Mouse (Mus musculus) kidney, embryonic 14.5 days (tissue): ENCODE data around the gene Vmn2r84. TPM values are rescaled to one million over a fixed set of nuclear protein-coding genes. Genes with fewer than 3 reads are reported as not detected.

Source experiments
- ATAC-seq: fragments of 200-750 bp; cut with Nextera tagmentation; 2 replicates; pipeline ENCODE4 v1.8.0; 2017; ENCODE audit warnings: moderate number of reproducible peaks, mild to moderate bottlenecking, moderate TSS enrichment, moderate library complexity; ENCODE audit not compliant: low FRiP score, low TSS enrichment
- H3K27ac ChIP-seq: fragments of 300-500 bp; sonication (generic); 2 replicates; pipeline ENCODE4 v1.5.1; 2014; ENCODE audit warnings: low read depth, mild to moderate bottlenecking, low read length, moderate library complexity, mixed read lengths
- H3K27me3 ChIP-seq: fragments of 300-500 bp; sonication (generic); 2 replicates; pipeline ENCODE4 v1.6.1; 2014; ENCODE audit warnings: mild to moderate bottlenecking, low read length; ENCODE audit not compliant: control insufficient read depth, insufficient read depth
- H3K36me3 ChIP-seq: fragments of 300-500 bp; sonication (generic); 2 replicates; pipeline ENCODE4 v1.6.1; 2014; ENCODE audit warnings: low read length, mixed read lengths; ENCODE audit not compliant: control insufficient read depth, insufficient read depth
- H3K4me1 ChIP-seq: fragments of 300-500 bp; sonication (generic); 2 replicates; pipeline ENCODE4 v1.6.1; 2014; ENCODE audit warnings: low read length, mixed read lengths; ENCODE audit not compliant: control insufficient read depth, insufficient read depth
- H3K4me2 ChIP-seq: fragments of 300-500 bp; sonication (generic); replicated peaks from 2 replicates; pipeline ENCODE4 v1.6.1; 2014; ENCODE audit warnings: low read depth, mild to moderate bottlenecking, low read length
- H3K4me3 ChIP-seq: fragments of 300-500 bp; sonication (generic); 2 replicates; pipeline ENCODE4 v1.5.1; 2014; ENCODE audit warnings: mild to moderate bottlenecking, low read length
- H3K9ac ChIP-seq: fragments of 300-500 bp; sonication (generic); 2 replicates; pipeline ENCODE4 v1.6.1; 2014; ENCODE audit warnings: low read depth, mild to moderate bottlenecking, low read length, moderate library complexity
- H3K9me3 ChIP-seq: fragments of 300-500 bp; sonication (generic); 2 replicates; pipeline ENCODE4 v1.6.1; 2016; ENCODE audit warnings: low read length; ENCODE audit not compliant: control insufficient read depth
- WGBS: fragments of 180-500 bp; shearing (Covaris S2); extraction: QIAGEN DNeasy Blood & Tissue Kit; methylation state at CpG from one replicate; pipeline ENCODE4 v1.1.7; 2014; 5-methylcytosine and 5-hydroxymethylcytosine counted together
- polyA plus RNA-seq: library from polyadenylated mRNA; unstranded; fragments of >200 nt; fragmentation: Nextera tagmentation; extraction: Ambion mirVana; gene quantifications from 2 replicates; pipeline ENCODE4 v1.2.1, GENCODE M21; 2014

The Vmn2r84 gene
- polyA plus RNA-seq, 1 experiment from 2014 or later = not detected

- H3K9ac ChIP-seq = no peak overlapping the region
- H3K4me3 ChIP-seq = no peak overlapping the region
- no peaks in the 10 kb centered on the region for H3K4me1 ChIP-seq
- H3K4me2 ChIP-seq = no peak overlapping the region
- 78% methylated on average over 1 of the region's 1 CpGs for WGBS
- H3K27me3 ChIP-seq = no peaks in the 10 kb centered on the region
- no peaks in the 10 kb centered on the region for H3K36me3 ChIP-seq
- no peaks in the 10 kb centered on the region for H3K9me3 ChIP-seq
- ATAC-seq = no peak
- no peak overlapping the region for H3K27ac ChIP-seq
Measured at GRCm38 (mm10) chr10:130336385-130336784, 57.7 kb downstream of the Vmn2r84 start.

GRCm38 (mm10) chr10:130330711-130331110 lies 63.4 kb downstream of the Vmn2r84 start:
- H3K27me3 ChIP-seq = no peaks in the 10 kb centered on the region
- H3K4me3 ChIP-seq = no peak overlapping the region
- H3K4me2 ChIP-seq = no peak overlapping the region
- no peak overlapping the region for H3K9ac ChIP-seq
- no peak for ATAC-seq
- H3K9me3 ChIP-seq = no peaks in the 10 kb centered on the region
- WGBS = 88% methylated on average over 1 of the region's 1 CpGs
- H3K4me1 ChIP-seq = no peaks in the 10 kb centered on the region
- no peak overlapping the region for H3K27ac ChIP-seq
- no peaks in the 10 kb centered on the region for H3K36me3 ChIP-seq

Other genes starting within 250 kb of the Vmn2r84 start
- not detected in 2 replicates for gene Olfr825, start 227.6 kb downstream of the Vmn2r84 start, polyA plus RNA-seq
- not detected in 2 replicates for gene Olfr826, start 210.1 kb downstream of the Vmn2r84 start, polyA plus RNA-seq
- gene Olfr827, start 179.9 kb downstream of the Vmn2r84 start, polyA plus RNA-seq = not detected in 2 replicates
- gene Neurod4, start 114.1 kb downstream of the Vmn2r84 start, polyA plus RNA-seq = not detected in 2 replicates
- 0.31 TPM in 1 of 2 replicates, not detected in the other for gene Tespa1, start 71.5 kb downstream of the Vmn2r84 start, polyA plus RNA-seq
- gene Vmn2r85, start 35.4 kb upstream of the Vmn2r84 start, polyA plus RNA-seq = not detected in 2 replicates
- gene Vmn2r86, start 61.7 kb upstream of the Vmn2r84 start, polyA plus RNA-seq = not detected in 2 replicates
- not detected in 2 replicates for gene Vmn2r87, start 103.1 kb upstream of the Vmn2r84 start, polyA plus RNA-seq